Mouse (Mus musculus) layer of hippocampus, adult 8-10 months (tissue): ENCODE measurements around the gene Slc44a3. TPM values are rescaled to one million over a fixed set of nuclear protein-coding genes. Genes with fewer than 3 reads are reported as not detected.

Source experiments
- DNase-seq, 2 experiments: peaks; one replicate each; pipeline ENCODE4 v3.0.0; 2022; ENCODE audit warnings: low spot score in 2 of 2
- total RNA-seq, 4 experiments: library from RNA; stranded (reverse); gene quantifications; 2 replicates each; pipeline ENCODE4 v1.2.4; 2022

Slc44a3 gene
- total RNA-seq, 4 experiments from 2014 or later: 0.27 to 0.72 TPM; not detected in 2

DNA sequence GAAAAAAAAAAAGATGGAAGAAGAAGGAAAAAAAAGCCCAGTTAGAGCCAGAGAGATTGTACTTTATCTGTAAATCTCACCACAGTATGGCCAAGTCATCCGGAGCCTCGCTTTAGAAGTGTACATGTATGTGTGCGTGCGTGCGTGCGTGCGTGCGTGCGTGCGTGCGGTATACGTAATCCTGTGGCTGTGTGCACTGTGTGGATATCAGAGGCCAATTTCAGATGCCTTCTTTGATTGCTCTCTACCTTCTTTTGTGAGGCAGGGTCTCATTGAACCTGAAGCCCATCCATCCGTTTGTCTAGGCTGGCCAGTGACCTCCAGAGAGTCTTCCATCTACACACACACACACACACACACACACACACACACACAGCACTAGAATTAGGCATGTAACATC lies 70.7 kb downstream of the Slc44a3 start:
- DNase-seq: no peak

DNA sequence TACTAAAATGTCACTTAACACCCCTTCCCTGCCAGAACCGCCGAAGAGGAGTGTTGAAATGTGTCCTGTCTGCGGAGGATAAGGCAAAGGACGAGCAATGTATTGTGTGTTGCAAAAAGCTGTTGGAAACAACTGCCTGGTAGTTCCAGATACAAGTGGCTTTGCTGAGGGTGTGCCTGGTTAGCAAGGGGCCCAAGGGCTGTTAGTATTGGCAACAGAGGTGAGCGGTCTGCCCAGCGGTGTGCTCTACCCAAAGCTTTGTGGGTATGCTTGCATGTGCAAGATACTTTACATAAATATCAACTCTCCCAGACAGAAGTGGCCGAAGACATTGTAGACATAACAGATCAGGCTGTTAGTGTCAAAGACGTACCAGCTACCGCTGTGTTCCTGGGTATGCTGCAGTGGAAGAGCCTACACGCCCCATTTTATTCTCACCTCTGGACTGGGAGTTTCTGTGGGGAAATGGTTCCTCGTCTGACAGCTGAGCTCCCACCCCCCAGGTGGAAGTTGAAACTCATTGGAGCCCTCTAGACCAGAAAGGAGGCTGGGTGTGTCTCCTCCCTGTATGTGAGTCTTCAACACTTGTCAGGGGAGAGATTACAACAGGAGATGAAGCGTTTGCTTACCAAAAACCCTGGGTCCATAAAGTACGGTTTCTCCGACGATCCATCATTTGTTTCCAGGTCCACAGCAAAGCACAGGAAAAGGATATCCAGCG lies 71.6 kb downstream of the Slc44a3 start:
- no peak for DNase-seq

GRCm38 (mm10) chr3:121458545-121459492 lies 73.4 kb downstream of the Slc44a3 start:
- DNase-seq: no peak

GRCm38 (mm10) chr3:121451404-121451803 lies 80.8 kb downstream of the Slc44a3 start:
- no peak for DNase-seq

GRCm38 (mm10) chr3:121449527-121449926 lies 82.7 kb downstream of the Slc44a3 start:
- DNase-seq: no peak

- no peak for DNase-seq
Observed at GRCm38 (mm10) chr3:121448606-121449005, 83.6 kb downstream of the Slc44a3 start.

DNA sequence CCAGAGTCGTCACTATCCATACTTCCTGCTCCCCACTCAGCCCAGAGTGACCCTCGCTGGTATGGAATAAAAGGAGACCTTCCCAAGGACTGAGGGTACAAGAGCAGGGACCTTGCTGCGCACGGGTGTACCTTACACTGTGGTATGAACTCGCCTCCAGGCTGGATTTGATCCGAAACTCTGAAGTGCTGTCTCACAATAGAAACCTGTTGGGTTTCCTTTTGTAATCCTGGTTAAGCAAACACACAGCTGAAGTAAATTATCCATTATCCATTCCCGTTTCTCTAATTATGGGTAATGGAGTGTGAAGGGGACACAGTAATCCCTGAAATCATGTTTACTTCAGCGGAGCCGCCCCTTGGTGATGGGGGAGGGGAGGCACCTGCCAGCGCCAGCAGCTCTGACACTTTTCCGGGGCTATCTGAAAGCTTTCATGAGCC lies 84.2 kb downstream of the Slc44a3 start:
- DNase-seq: no peak

GRCm38 (mm10) chr3:121446454-121446853 lies 85.8 kb downstream of the Slc44a3 start:
- no peak for DNase-seq

GRCm38 (mm10) chr3:121444414-121444813 lies 87.8 kb downstream of the Slc44a3 start:
- DNase-seq: no peak

DNA sequence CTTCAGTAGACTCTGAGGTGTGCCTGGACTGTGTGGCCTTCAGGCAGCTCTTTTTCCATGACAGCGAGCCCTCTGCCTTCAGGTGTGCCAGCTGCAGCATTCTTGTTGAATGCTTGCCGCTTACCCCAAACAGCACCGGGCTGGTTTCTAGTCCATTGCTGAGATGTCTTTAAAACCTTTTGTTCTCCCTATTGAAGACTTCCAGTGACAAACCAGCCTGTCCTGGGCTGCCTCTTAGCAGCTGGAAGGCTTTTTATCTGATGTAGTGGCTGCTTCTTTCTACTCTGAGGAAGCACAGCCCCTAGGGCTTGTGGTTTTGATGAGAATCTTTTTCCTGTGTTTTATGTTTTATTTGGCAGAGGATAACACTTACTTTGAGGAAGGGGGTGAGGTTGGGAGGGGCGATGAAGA lies 88.3 kb downstream of the Slc44a3 start:
- DNase-seq: no peak

- no peak for DNase-seq
Observed at GRCm38 (mm10) chr3:121442288-121442687, 89.9 kb downstream of the Slc44a3 start.

DNA sequence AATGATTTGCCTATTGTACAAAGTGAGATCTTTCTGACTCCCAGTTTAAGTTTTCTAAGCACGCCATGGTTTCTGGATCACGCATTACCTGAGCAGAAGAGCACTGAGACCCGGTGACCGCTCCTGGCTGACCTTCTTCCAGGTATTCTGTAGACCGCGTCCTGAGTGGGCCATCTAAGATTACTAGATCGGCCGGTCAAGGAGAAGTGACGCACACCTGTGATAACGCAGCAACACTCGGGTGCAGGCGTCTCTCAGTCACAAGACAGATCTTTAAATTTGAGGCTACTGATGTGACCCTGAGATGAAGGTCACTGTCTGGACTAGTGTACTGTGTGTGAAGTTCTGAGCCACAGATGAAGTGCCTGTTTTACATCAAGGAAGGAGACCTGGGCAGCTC lies 90.7 kb downstream of the Slc44a3 start:
- no peak for DNase-seq

DNA sequence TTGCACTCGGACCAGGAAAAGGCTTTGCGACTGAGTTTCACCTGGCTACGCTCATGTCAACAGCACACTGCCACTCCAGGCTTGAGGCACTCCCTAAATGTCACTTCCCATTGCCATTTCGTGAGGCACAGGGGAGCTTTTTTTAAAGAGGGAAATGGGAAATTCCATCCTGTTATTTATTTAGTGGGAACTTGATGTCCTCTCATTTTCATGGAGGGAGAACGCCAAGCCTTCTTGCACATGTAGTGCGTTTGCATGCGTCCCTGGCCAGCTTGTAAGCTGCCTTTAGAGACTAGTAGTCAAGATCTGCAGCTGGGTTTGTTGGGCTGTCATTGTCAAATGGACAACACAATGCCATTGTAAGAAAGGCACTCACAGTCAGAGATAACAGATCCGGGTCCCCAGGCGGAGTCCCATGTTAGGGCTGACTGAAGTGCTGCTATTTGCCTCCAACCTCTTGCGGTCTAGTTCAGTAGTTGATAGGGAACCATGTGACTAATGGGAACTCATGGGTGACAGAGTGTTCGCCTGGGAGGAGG lies 92.5 kb downstream of the Slc44a3 start:
- no peak for DNase-seq

GRCm38 (mm10) chr3:121437996-121438395 lies 94.2 kb downstream of the Slc44a3 start:
- DNase-seq: no peak

GRCm38 (mm10) chr3:121437070-121437469 lies 95.1 kb downstream of the Slc44a3 start:
- no peak for DNase-seq

DNA sequence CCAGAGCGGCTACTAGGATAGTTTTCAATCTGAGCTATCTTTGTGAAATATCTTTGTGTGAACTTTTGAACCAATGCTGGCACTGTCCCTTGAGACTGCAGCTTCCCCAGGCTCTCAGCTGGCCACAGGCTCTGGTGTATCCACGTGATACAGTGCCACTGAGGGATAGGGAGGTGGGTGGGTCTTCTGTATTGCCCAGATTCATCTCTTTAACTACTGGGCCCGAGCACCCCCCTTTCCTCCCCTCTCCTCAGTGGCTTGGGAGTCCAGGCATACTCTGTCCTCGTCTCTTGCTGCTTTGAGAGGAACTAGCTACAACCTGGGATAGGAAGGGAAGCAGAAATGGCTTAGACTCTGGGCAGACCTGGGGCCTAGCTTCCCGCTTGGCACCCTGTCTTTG lies 96.9 kb downstream of the Slc44a3 start:
- no peak for DNase-seq

- no peak for DNase-seq
Observed at GRCm38 (mm10) chr3:121433968-121434533, 98.2 kb downstream of the Slc44a3 start.

DNA sequence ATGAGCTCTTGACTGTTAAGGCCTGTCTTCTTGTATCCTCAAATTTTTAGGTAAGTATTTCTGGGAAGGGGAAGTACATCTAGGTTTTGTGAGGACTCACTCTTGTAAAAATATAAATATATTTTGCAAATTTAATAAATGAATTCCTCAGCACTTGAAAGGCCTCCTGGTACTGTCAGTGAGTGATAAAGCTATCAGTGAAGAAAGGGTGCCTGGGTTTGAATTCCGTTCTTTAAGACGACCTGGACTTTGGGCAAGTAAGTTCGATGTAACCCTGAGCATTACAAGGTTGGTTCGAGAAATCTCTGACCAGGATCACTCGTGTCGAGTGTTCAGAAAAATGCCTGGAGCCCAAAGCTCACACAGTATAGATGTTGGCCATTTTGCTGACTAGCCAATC lies 98.8 kb downstream of the Slc44a3 start:
- no peak for DNase-seq

- no peak for DNase-seq
Observed at GRCm38 (mm10) chr3:121430289-121430936, 101.8 kb downstream of the Slc44a3 start.

DNA sequence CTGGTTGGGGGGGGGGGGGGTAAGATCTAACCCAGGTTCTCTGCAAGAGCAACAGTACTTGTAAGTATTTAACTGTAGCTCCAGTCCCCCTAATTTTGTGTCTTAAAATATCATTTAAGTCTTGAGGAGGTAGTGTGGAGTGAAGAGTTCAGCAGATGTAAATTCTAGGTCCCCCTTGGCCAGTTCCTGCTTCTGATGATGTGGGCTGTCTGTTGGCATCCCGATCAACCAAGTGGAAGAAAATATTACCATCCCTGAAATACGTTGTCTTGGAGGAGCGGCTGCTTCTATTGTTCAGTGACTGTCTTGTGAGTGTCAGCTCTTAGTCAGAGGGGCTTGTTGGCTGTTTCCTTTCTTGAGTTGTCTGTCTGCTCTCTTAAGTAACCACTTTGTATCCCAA lies 102.7 kb downstream of the Slc44a3 start:
- no peak for DNase-seq

GRCm38 (mm10) chr3:121428696-121429259 lies 103.4 kb downstream of the Slc44a3 start:
- no peak for DNase-seq
